Mouse (Mus musculus) adrenal gland, postnatal 10 days (tissue): ENCODE results near the gene Suox. TPM values are rescaled to one million over a fixed set of nuclear protein-coding genes. Genes with fewer than 3 reads are reported as not detected.
"Not testable (repeated sequence)": the region's sequence is repeated elsewhere in the genome, so short reads cannot be mapped to it uniquely, and the experiment has no call there.

ENCODE experiments used
- DNase-seq: peaks from one replicate; pipeline ENCODE4 v3.0.0; 2021; ENCODE audit warnings: mixed read lengths
- total RNA-seq, 2 experiments: library from RNA; stranded (reverse); gene quantifications; 2 replicates each; pipeline ENCODE4 v1.2.3; 2021

Suox gene
- total RNA-seq, 2 experiments from 2014 or later: 19.8 to 24.2 TPM

DNA sequence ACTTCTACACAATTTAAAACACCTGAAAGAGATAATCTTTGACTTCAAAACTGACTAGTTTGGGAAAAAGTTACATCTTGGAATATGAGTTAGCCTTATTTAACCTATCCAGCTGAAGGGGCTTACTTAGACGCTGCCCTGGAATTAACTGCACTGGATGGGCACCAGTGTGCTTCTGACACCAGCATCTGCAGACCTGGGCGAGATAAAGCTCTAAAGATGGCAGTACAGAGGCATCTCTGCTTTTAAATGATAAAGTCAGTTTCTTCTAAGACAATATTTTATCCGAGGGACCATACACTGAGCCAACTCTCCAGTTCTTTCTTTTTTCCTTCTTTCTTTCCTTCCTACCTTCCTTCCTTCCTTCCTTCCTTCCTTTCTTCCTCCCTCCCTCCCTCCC, 9.1 kb downstream of the Suox start:
- DNase-seq: no peak

- DNase-seq: no peak
These were observed 10.2 kb downstream of the Suox start for GRCm38 (mm10) chr10:128663441-128664220.

- no peak for DNase-seq
These were observed 11.4 kb downstream of the Suox start for GRCm38 (mm10) chr10:128662465-128662864.

DNA sequence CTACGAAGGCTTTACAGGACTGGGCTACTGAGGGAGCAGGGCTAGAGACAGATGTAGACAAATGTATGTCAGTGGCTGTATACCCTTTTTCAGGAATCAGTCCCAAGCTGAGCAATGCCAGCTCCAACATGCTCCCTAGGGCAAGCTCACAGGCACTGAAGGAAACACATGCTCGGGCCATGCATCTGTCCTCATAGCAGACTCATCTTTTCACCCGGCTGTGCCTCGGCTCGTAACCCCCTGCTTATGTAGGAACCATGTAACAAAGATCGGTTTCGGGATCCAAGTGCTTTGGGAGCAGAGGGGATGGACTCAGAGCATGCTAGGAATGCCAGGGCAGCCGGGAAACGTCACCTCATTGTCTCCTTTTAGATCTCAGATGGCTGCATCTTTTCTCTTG, 14.4 kb downstream of the Suox start:
- DNase-seq: no peak

- DNase-seq: no peak
These were observed 16.0 kb downstream of the Suox start for GRCm38 (mm10) chr10:128657844-128658243.

GRCm38 (mm10) chr10:128656731-128657130, 17.1 kb downstream of the Suox start:
- no peak for DNase-seq

DNA sequence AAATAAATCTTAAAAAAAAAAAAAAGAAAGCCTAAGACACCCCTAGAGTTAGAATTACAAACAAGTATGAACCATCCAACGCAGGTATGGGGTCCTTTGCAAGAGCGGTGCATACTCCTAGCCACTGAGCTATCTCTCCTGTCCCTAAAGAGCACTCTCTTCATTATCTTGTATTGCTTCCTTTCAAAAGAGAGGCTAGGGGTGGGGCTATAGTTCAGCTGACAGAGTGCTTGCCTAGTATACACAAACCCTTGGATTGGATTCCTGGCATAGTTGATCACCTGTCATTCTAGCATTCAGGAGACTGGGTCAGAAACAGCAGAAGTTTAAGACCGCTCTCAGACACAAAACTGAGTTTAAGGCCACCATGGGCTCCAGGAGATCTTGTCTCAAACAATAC, 18.6 kb downstream of the Suox start:
- no peak for DNase-seq

DNA sequence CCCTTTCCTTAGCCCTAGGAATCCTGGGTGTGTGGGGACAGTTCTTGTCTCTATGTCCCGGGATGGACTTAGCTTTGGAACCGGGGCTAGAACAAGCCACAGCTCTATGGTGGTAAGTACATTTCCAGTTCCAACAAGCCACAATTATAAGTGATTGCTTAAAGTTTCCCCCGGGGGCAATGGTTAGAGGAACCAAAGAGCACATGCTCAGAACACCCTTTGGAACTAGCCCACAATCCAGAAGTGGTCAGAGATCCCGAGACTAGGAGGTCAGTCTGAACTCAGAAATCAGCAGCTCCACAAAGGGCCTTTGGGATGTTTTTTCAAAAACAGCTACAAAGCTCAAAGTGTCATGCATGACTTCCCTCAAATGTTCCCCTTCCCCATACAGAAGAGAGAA, 20.0 kb downstream of the Suox start:
- DNase-seq: no peak

- peak; percentile 38 for DNase-seq
These were observed 27.5 kb downstream of the Suox start for GRCm38 (mm10) chr10:128646139-128647089.

DNA sequence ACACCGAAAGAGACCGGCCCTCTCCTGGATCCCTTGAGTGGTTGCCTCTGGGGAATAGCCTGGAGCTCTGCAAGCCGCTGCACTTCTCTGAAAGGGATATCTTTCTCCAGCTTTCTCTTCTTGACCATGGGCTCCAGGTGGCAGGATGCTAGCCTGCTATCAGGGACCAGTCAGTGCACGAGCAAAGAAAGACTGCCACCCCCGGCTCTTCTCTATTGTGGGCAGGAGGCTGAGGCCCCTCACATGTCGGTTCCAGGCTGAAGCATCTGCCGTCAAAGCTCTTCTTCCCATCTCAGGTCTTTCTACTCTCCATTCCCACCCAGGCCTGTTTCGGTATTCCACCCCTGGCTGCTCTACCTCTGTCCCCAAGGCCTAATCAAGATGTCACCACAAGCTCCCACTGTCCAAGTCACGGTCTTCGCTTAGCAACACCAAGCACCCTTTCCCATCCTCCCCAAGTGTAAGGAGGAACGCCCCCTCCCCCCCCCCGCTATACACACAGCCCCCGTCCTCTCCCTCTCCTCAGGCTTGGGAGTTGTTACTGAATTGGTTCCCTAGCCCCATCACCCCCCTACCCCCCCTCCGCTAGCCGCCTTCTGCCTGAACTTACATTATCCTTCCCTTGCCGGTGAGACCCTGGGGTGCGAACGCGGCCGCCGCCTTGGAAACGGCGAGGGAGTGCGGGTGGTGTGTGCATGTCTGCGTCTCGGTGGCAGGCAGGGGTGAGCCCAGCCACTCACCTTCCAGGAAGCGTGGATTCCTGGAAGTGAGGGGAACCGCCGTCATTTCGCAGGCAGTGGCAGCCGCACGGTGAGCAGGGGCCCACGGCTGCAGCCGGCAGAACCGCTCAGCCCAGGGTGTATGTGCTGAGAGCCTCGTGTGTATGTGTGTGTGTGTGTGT, 28.5 kb downstream of the Suox start, which contains the start of gene Ikzf4:
Ikzf4 (minus strand) TSS at position 881 of the 901 bp plus-strand sequence.
- DNase-seq: peak; percentile 47

GRCm38 (mm10) chr10:128642749-128643148, 31.1 kb downstream of the Suox start:
- DNase-seq: no peak

GRCm38 (mm10) chr10:128641871-128642270, 32.0 kb downstream of the Suox start:
- no peak for DNase-seq

GRCm38 (mm10) chr10:128640891-128641290, 33.0 kb downstream of the Suox start:
- no peak for DNase-seq

GRCm38 (mm10) chr10:128639999-128640398, 33.9 kb downstream of the Suox start:
- DNase-seq: no peak

- no peak for DNase-seq
These were observed 36.9 kb downstream of the Suox start for GRCm38 (mm10) chr10:128637011-128637410.

- no peak for DNase-seq
These were observed 37.3 kb downstream of the Suox start for GRCm38 (mm10) chr10:128636561-128636960.

GRCm38 (mm10) chr10:128635697-128636096, 38.2 kb downstream of the Suox start:
- no peak for DNase-seq

GRCm38 (mm10) chr10:128631571-128631970, 42.3 kb downstream of the Suox start:
- DNase-seq: no peak

DNA sequence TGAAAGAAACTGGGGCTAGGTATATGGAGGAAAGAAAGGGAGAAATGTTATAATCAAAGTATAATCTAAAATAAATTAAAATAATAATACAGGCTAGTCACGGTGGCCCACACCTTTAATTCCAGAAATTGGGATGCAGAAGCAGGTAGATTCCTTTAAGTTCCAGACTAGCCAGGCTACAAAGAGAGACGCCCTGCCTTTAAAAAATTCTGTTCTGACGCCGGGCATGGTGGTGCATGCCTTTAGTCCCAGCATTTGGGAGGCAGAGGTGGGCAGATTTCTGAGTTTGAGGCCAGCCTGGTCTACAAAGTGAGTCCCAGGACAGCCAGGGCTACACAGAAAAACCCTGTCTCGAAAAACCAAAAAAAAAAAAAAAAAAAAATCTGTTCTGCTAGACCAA, 43.6 kb downstream of the Suox start:
- not testable (repeated sequence) for DNase-seq

DNA sequence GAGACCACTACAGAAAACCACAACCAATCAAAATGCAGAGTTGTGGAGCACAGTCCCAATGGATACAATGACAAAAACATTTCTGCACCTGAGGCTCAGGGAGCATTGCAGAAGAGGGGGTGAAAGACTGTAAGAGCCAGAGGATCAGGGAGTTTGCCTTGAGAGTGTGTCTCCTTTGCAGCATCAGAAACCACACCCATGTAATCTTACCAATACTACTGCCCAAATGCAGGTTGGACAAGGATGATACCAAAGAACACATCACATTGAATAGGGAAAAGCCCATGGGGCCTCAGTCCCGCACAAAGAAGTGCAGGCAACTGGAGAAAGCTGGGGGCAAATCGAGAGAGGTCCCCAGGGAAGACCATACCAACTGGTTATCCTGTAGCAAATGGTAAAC, 44.1 kb downstream of the Suox start:
- no peak for DNase-seq

GRCm38 (mm10) chr10:128627398-128628317, 46.2 kb downstream of the Suox start:
- no peak for DNase-seq
